Mouse (Mus musculus) limb, embryonic 15.5 days (tissue): ENCODE measurements around the gene Rpa1. TPM values are rescaled to one million over a fixed set of nuclear protein-coding genes. Genes with fewer than 3 reads are reported as not detected.

ENCODE experiments used
- ATAC-seq: fragments of 200-750 bp; cut with Nextera tagmentation; 2 replicates; pipeline ENCODE4 v1.8.0; 2017; ENCODE audit warnings: low read depth, moderate TSS enrichment; ENCODE audit not compliant: insufficient number of reproducible peaks, low FRiP score, low TSS enrichment
- H3K27ac ChIP-seq: fragments of 300-500 bp; sonication (generic); 2 replicates; pipeline ENCODE4 v1.5.1; 2015; ENCODE audit warnings: moderate library complexity, mild to moderate bottlenecking, inconsistent platforms
- H3K27me3 ChIP-seq: fragments of 300-500 bp; sonication (generic); 2 replicates; pipeline ENCODE4 v1.6.1; 2015; ENCODE audit warnings: inconsistent platforms
- H3K36me3 ChIP-seq: fragments of 300-500 bp; sonication (generic); 2 replicates; pipeline ENCODE4 v1.6.1; 2015; ENCODE audit warnings: inconsistent platforms
- H3K4me1 ChIP-seq: fragments of 300-500 bp; sonication (generic); 2 replicates; pipeline ENCODE4 v1.6.1; 2015; ENCODE audit warnings: inconsistent platforms
- H3K4me2 ChIP-seq: fragments of 300-500 bp; sonication (generic); 2 replicates; pipeline ENCODE4 v1.6.1; 2015; ENCODE audit warnings: mild to moderate bottlenecking, inconsistent platforms
- H3K4me3 ChIP-seq: fragments of 300-500 bp; sonication (generic); 2 replicates; pipeline ENCODE4 v1.5.1; 2015; ENCODE audit warnings: mild to moderate bottlenecking, inconsistent platforms
- H3K9ac ChIP-seq: fragments of 300-500 bp; sonication (generic); 2 replicates; pipeline ENCODE4 v1.6.1; 2015; ENCODE audit warnings: inconsistent platforms
- H3K9me3 ChIP-seq: fragments of 300-500 bp; sonication (generic); 2 replicates; pipeline ENCODE4 v1.6.1; 2016; ENCODE audit warnings: inconsistent platforms
- WGBS: fragments of 180-500 bp; shearing (Covaris S2); methylation state at CpG from one replicate; pipeline ENCODE4 v1.1.7; 2015; 5-methylcytosine and 5-hydroxymethylcytosine counted together
- polyA plus RNA-seq: library from polyadenylated mRNA; unstranded; fragments of >200 nt; fragmentation: Nextera tagmentation; extraction: Ambion mirVana; gene quantifications from 2 replicates; pipeline ENCODE4 v1.2.1, GENCODE M21; 2015

The Rpa1 gene
- polyA plus RNA-seq, 1 experiment from 2014 or later, result 102 TPM

GRCm38 (mm10) chr11:75344716-75345115 is 3.4 kb downstream of the Rpa1 start:
- H3K4me2 ChIP-seq, result no peak overlapping the region
- H3K9ac ChIP-seq, result no peak overlapping the region
- 87% methylated on average over 5 of the region's 5 CpGs for WGBS
- H3K36me3 ChIP-seq, result peaks cover 21% of the 10 kb centered on the region
- H3K27me3 ChIP-seq, result no peaks in the 10 kb centered on the region
- ATAC-seq, result no peak
- H3K9me3 ChIP-seq, result no peaks in the 10 kb centered on the region
- H3K27ac ChIP-seq, result no peak overlapping the region
- peaks cover 12% of the 10 kb centered on the region for H3K4me1 ChIP-seq
- H3K4me3 ChIP-seq, result no peak overlapping the region

GRCm38 (mm10) chr11:75344163-75344562 is 4.0 kb downstream of the Rpa1 start:
- no peak for ATAC-seq
- no peak overlapping the region for H3K4me2 ChIP-seq
- H3K27me3 ChIP-seq, result no peaks in the 10 kb centered on the region
- H3K36me3 ChIP-seq, result peaks cover 24% of the 10 kb centered on the region
- H3K9ac ChIP-seq, result no peak overlapping the region
- WGBS, result 66% methylated on average over 2 of the region's 2 CpGs
- peaks cover 12% of the 10 kb centered on the region for H3K4me1 ChIP-seq
- no peak overlapping the region for H3K4me3 ChIP-seq
- no peak overlapping the region for H3K27ac ChIP-seq
- H3K9me3 ChIP-seq, result no peaks in the 10 kb centered on the region

- no peak overlapping the region for H3K4me2 ChIP-seq
- WGBS, result 90% methylated on average over 2 of the region's 2 CpGs
These were observed 5.0 kb downstream of the Rpa1 start for GRCm38 (mm10) chr11:75343096-75343495.

GRCm38 (mm10) chr11:75340698-75341345 is 7.3 kb downstream of the Rpa1 start:
- Histone ChIP-seq H3K36me3 (peaks cover 52% of the 10 kb centered on the region), H3K4me2 (no peak overlapping the region), H3K27me3 (no peaks in the 10 kb centered on the region), H3K4me3 (no peak overlapping the region), H3K4me1 (no peaks in the 10 kb centered on the region), H3K27ac (no peak overlapping the region), H3K9me3 (no peaks in the 10 kb centered on the region), H3K9ac (no peak overlapping the region)
- 82% methylated on average over 12 of the region's 12 CpGs for WGBS
- no peak for ATAC-seq

More at GRCm38 (mm10) chr11:75343096-75343495, 5.0 kb downstream of the Rpa1 start:
- H3K4me1 ChIP-seq, result peaks cover 5% of the 10 kb centered on the region
- peaks cover 31% of the 10 kb centered on the region for H3K36me3 ChIP-seq
- no peaks in the 10 kb centered on the region for H3K9me3 ChIP-seq
- no peak overlapping the region for H3K4me3 ChIP-seq
- no peaks in the 10 kb centered on the region for H3K27me3 ChIP-seq
- no peak overlapping the region for H3K9ac ChIP-seq
- no peak for ATAC-seq
- H3K27ac ChIP-seq, result no peak overlapping the region

GRCm38 (mm10) chr11:75340076-75340475 is 8.0 kb downstream of the Rpa1 start:
- no peak for ATAC-seq
- no peak overlapping the region for H3K4me3 ChIP-seq
- no peaks in the 10 kb centered on the region for H3K4me1 ChIP-seq
- H3K27me3 ChIP-seq, result no peaks in the 10 kb centered on the region
- H3K27ac ChIP-seq, result no peak overlapping the region
- 87% methylated on average over 14 of the region's 14 CpGs for WGBS
- no peak overlapping the region for H3K9ac ChIP-seq
- H3K36me3 ChIP-seq, result peaks cover 53% of the 10 kb centered on the region
- no peak overlapping the region for H3K4me2 ChIP-seq
- no peaks in the 10 kb centered on the region for H3K9me3 ChIP-seq

- Histone ChIP-seq H3K4me1 (no peaks in the 10 kb centered on the region), H3K4me3 (no peak overlapping the region), H3K27ac (no peak overlapping the region), H3K9ac (no peak overlapping the region), H3K27me3 (no peaks in the 10 kb centered on the region), H3K36me3 (peaks cover 61% of the 10 kb centered on the region), H3K9me3 (no peaks in the 10 kb centered on the region), H3K4me2 (no peak overlapping the region)
- no peak for ATAC-seq
- 92% methylated on average over 7 of the region's 7 CpGs for WGBS
These were observed 10.9 kb downstream of the Rpa1 start for GRCm38 (mm10) chr11:75337246-75337645.

GRCm38 (mm10) chr11:75336676-75337075 is 11.4 kb downstream of the Rpa1 start:
- H3K27ac ChIP-seq, result no peak overlapping the region
- H3K9me3 ChIP-seq, result no peaks in the 10 kb centered on the region
- peaks cover 65% of the 10 kb centered on the region for H3K36me3 ChIP-seq
- H3K27me3 ChIP-seq, result no peaks in the 10 kb centered on the region
- H3K4me3 ChIP-seq, result no peak overlapping the region
- no peaks in the 10 kb centered on the region for H3K4me1 ChIP-seq
- 79% methylated on average over 8 of the region's 8 CpGs for WGBS
- H3K4me2 ChIP-seq, result no peak overlapping the region
- no peak for ATAC-seq
- no peak overlapping the region for H3K9ac ChIP-seq

- no peaks in the 10 kb centered on the region for H3K9me3 ChIP-seq
- no peaks in the 10 kb centered on the region for H3K27me3 ChIP-seq
- WGBS, result 69% methylated on average over 7 of the region's 7 CpGs
- no peak for ATAC-seq
- H3K36me3 ChIP-seq, result peaks cover 21% of the 10 kb centered on the region
- H3K4me3 ChIP-seq, result no peak overlapping the region
- no peak overlapping the region for H3K27ac ChIP-seq
- no peak overlapping the region for H3K4me2 ChIP-seq
- H3K4me1 ChIP-seq, result 0 out of 2 replicates have a peak, but pooled peaks cover 3% of the 10 kb centered on the region
- no peak overlapping the region for H3K9ac ChIP-seq
These were observed 22.2 kb downstream of the Rpa1 start for GRCm38 (mm10) chr11:75325969-75326311.

GRCm38 (mm10) chr11:75325116-75325968 is 22.8 kb downstream of the Rpa1 start:
- no peaks in the 10 kb centered on the region for H3K9me3 ChIP-seq
- H3K9ac ChIP-seq, result no peak overlapping the region
- H3K27me3 ChIP-seq, result no peaks in the 10 kb centered on the region
- H3K4me2 ChIP-seq, result no peak overlapping the region
- H3K27ac ChIP-seq, result no peak overlapping the region
- H3K4me3 ChIP-seq, result no peak overlapping the region
- H3K36me3 ChIP-seq, result peaks cover 21% of the 10 kb centered on the region
- WGBS, result 65% methylated on average over 16 of the region's 16 CpGs
- no peak for ATAC-seq
- H3K4me1 ChIP-seq, result 0 out of 2 replicates have a peak, but pooled peaks cover 3% of the 10 kb centered on the region

GRCm38 (mm10) chr11:75324433-75324832 is 23.7 kb downstream of the Rpa1 start:
- Histone ChIP-seq H3K36me3 (peaks cover 15% of the 10 kb centered on the region), H3K27ac (no peak overlapping the region), H3K9ac (no peak overlapping the region), H3K4me1 (0 out of 2 replicates have a peak, but pooled peaks cover 3% of the 10 kb centered on the region), H3K9me3 (no peaks in the 10 kb centered on the region), H3K4me3 (no peak overlapping the region), H3K27me3 (no peaks in the 10 kb centered on the region), H3K4me2 (no peak overlapping the region)
- 90% methylated on average over 2 of the region's 2 CpGs for WGBS
- no peak for ATAC-seq

- no peak for ATAC-seq
- WGBS, result 71% methylated on average over 8 of the region's 8 CpGs
- Histone ChIP-seq H3K4me1 (0 out of 2 replicates have a peak, but pooled peaks cover 3% of the 10 kb centered on the region), H3K27me3 (no peaks in the 10 kb centered on the region), H3K9me3 (no peaks in the 10 kb centered on the region), H3K4me3 (no peak overlapping the region), H3K27ac (no peak overlapping the region), H3K36me3 (peaks cover 11% of the 10 kb centered on the region), H3K4me2 (no peak overlapping the region), H3K9ac (no peak overlapping the region)
These were observed 24.8 kb downstream of the Rpa1 start for GRCm38 (mm10) chr11:75323326-75323737.

GRCm38 (mm10) chr11:75319246-75319645 is 28.9 kb downstream of the Rpa1 start:
- Histone ChIP-seq H3K9me3 (no peaks in the 10 kb centered on the region), H3K9ac (no peak overlapping the region), H3K36me3 (peaks cover 31% of the 10 kb centered on the region), H3K4me3 (no peak overlapping the region), H3K4me2 (no peak overlapping the region), H3K27me3 (no peaks in the 10 kb centered on the region), H3K27ac (no peak overlapping the region), H3K4me1 (no peaks in the 10 kb centered on the region)
- 53% methylated on average over 5 of the region's 5 CpGs for WGBS
- ATAC-seq, result no peak
